Mouse (Mus musculus) erythroblast, embryonic 14.5 days (primary cell): ENCODE results near the gene Ssr1.

Experiments used
- GATA1 ChIP-seq: IDR thresholded peaks from 2 replicates; pipeline ENCODE4 v1.6.1; 2012; ENCODE audit warnings: low read length, inconsistent platforms, mixed read lengths
- TAL1 ChIP-seq: IDR thresholded peaks from 3 replicates; pipeline ENCODE4 v1.6.1; 2012; ENCODE audit warnings: low read length, inconsistent platforms, mixed read lengths

DNA sequence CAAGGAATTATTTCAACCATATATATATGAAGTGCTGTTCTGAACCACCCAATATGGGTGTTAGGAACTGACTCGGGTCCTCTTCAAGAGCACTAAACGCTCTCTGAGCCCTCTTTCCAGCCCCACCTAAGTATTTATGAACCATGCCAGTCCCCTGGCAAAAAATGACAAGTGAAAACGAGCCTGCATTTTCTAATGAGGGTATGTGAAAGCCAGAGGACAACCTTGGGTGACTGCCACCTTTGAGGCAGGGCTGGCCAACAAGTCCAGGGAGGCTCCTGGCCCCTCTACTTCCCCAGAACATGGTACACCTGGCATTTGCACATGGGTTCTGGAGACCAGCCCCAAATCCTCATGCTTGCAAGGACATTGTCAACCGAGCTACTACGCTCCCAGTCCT lies 19.3 kb downstream of the Ssr1 start:
- TF ChIP-seq TAL1 (no peak), GATA1 (no peak)
